Mouse (Mus musculus) midbrain, embryonic 14.5 days (tissue): ENCODE data around the gene Rbms3. TPM values are rescaled to one million over a fixed set of nuclear protein-coding genes. Genes with fewer than 3 reads are reported as not detected.

ENCODE experiments used
- ATAC-seq: fragments of 200-750 bp; cut with Nextera tagmentation; 2 replicates; pipeline ENCODE4 v1.8.0; 2017; ENCODE audit warnings: moderate number of reproducible peaks, moderate library complexity; ENCODE audit not compliant: low FRiP score, low TSS enrichment
- DNase-seq: peaks from one replicate; pipeline ENCODE4 v3.0.0-alpha.2; 2015
- H3K27ac ChIP-seq: fragments of 300-500 bp; sonication (generic); replicated peaks from 2 replicates; pipeline ENCODE4 v1.5.1; 2014; ENCODE audit warnings: mild to moderate bottlenecking, low read depth, low read length, moderate library complexity
- H3K27me3 ChIP-seq: fragments of 300-500 bp; sonication (generic); 2 replicates; pipeline ENCODE4 v1.6.1; 2014; ENCODE audit warnings: low read length, control low read depth, mixed read lengths; ENCODE audit not compliant: control insufficient read depth, insufficient read depth
- H3K36me3 ChIP-seq: fragments of 300-500 bp; sonication (generic); 2 replicates; pipeline ENCODE4 v1.6.1; 2014; ENCODE audit warnings: low read length, control low read depth; ENCODE audit not compliant: control insufficient read depth, insufficient read depth
- H3K4me1 ChIP-seq: fragments of 300-500 bp; sonication (generic); 2 replicates; pipeline ENCODE4 v1.6.1; 2014; ENCODE audit warnings: mild to moderate bottlenecking, antibody characterized with exemption, low read length, control low read depth; ENCODE audit not compliant: control insufficient read depth, insufficient read depth
- H3K4me2 ChIP-seq: fragments of 300-500 bp; sonication (generic); 2 replicates; pipeline ENCODE4 v1.6.1; 2014; ENCODE audit warnings: mild to moderate bottlenecking, low read length, moderate library complexity
- H3K4me3 ChIP-seq: fragments of 300-500 bp; sonication (generic); replicated peaks from 2 replicates; pipeline ENCODE4 v1.5.1; 2014; ENCODE audit warnings: low read depth, low read length
- H3K9ac ChIP-seq: fragments of 300-500 bp; sonication (generic); replicated peaks from 2 replicates; pipeline ENCODE4 v1.6.1; 2014; ENCODE audit warnings: mild to moderate bottlenecking, low read length, moderate library complexity
- H3K9me3 ChIP-seq: fragments of 300-500 bp; sonication (generic); 2 replicates; pipeline ENCODE4 v1.6.1; 2016; ENCODE audit warnings: low read length, control low read depth, mixed read lengths; ENCODE audit not compliant: control insufficient read depth
- WGBS: fragments of 180-500 bp; shearing (Covaris S2); extraction: QIAGEN DNeasy Blood & Tissue Kit; methylation state at CpG from one replicate; pipeline ENCODE4 v1.1.7; 2014; 5-methylcytosine and 5-hydroxymethylcytosine counted together
- polyA plus RNA-seq: library from polyadenylated mRNA; unstranded; fragments of >200 nt; fragmentation: Nextera tagmentation; extraction: Ambion mirVana; gene quantifications from 2 replicates; pipeline ENCODE4 v1.2.1, GENCODE M21; 2014

Gene Rbms3
- polyA plus RNA-seq, 1 experiment from 2014 or later: 58.4 TPM

GRCm38 (mm10) chr9:116748346-116748745, 881.4 kb downstream of the Rbms3 start:
- H3K9ac ChIP-seq: no peak overlapping the region
- WGBS: 33% methylated on average over 4 of the region's 4 CpGs
- ATAC-seq (no peak), DNase-seq (no peak)
- no peak overlapping the region for H3K4me2 ChIP-seq
- H3K4me3 ChIP-seq: no peak overlapping the region
- H3K9me3 ChIP-seq: no peaks in the 10 kb centered on the region
- H3K27me3 ChIP-seq: no peaks in the 10 kb centered on the region
- no peaks in the 10 kb centered on the region for H3K36me3 ChIP-seq
- H3K27ac ChIP-seq: no peak overlapping the region
- no peaks in the 10 kb centered on the region for H3K4me1 ChIP-seq

- ATAC-seq (no peak), DNase-seq (no peak)
- H3K27ac ChIP-seq: no peak overlapping the region
Measured at GRCm38 (mm10) chr9:116746871-116747270, 882.8 kb downstream of the Rbms3 start.

GRCm38 (mm10) chr9:116737786-116738185, 891.9 kb downstream of the Rbms3 start:
- Histone ChIP-seq H3K9me3 (no peaks in the 10 kb centered on the region), H3K4me1 (no peaks in the 10 kb centered on the region), H3K4me2 (no peak overlapping the region), H3K9ac (no peak overlapping the region), H3K27ac (no peak overlapping the region), H3K27me3 (no peaks in the 10 kb centered on the region), H3K4me3 (no peak overlapping the region), H3K36me3 (no peaks in the 10 kb centered on the region)
- no peak for DNase-seq
- ATAC-seq: no peak
- WGBS: 88% methylated on average over 2 of the region's 2 CpGs

More at GRCm38 (mm10) chr9:116746871-116747270, 882.8 kb downstream of the Rbms3 start:
- Histone ChIP-seq H3K4me2 (no peak overlapping the region), H3K9ac (no peak overlapping the region), H3K27me3 (no peaks in the 10 kb centered on the region), H3K9me3 (no peaks in the 10 kb centered on the region), H3K4me3 (no peak overlapping the region), H3K36me3 (no peaks in the 10 kb centered on the region), H3K4me1 (no peaks in the 10 kb centered on the region)
- 87% methylated on average over 3 of the region's 3 CpGs for WGBS

GRCm38 (mm10) chr9:116729172-116729571, 900.5 kb downstream of the Rbms3 start:
- Histone ChIP-seq H3K27ac (no peak overlapping the region), H3K4me3 (no peak overlapping the region), H3K9me3 (no peaks in the 10 kb centered on the region), H3K36me3 (no peaks in the 10 kb centered on the region), H3K9ac (no peak overlapping the region), H3K27me3 (no peaks in the 10 kb centered on the region), H3K4me1 (no peaks in the 10 kb centered on the region), H3K4me2 (no peak overlapping the region)
- WGBS: 80% methylated on average over 6 of the region's 6 CpGs
- DNase-seq (no peak), ATAC-seq (no peak)

GRCm38 (mm10) chr9:116728655-116729054, 901.1 kb downstream of the Rbms3 start:
- Histone ChIP-seq H3K36me3 (no peaks in the 10 kb centered on the region), H3K27ac (no peak overlapping the region), H3K9me3 (no peaks in the 10 kb centered on the region), H3K9ac (no peak overlapping the region), H3K27me3 (no peaks in the 10 kb centered on the region), H3K4me1 (no peaks in the 10 kb centered on the region), H3K4me3 (no peak overlapping the region), H3K4me2 (no peak overlapping the region)
- ATAC-seq: no peak
- 87% methylated on average over 7 of the region's 7 CpGs for WGBS
- DNase-seq: no peak

- Histone ChIP-seq H3K9me3 (no peaks in the 10 kb centered on the region), H3K27ac (no peak overlapping the region), H3K27me3 (no peaks in the 10 kb centered on the region), H3K9ac (no peak overlapping the region), H3K4me2 (no peak overlapping the region), H3K4me1 (no peaks in the 10 kb centered on the region), H3K36me3 (no peaks in the 10 kb centered on the region), H3K4me3 (no peak overlapping the region)
- no peak for DNase-seq
- 85% methylated on average over 3 of the region's 3 CpGs for WGBS
- no peak for ATAC-seq
Measured at GRCm38 (mm10) chr9:116728093-116728492, 901.6 kb downstream of the Rbms3 start.

- Histone ChIP-seq H3K4me2 (no peak overlapping the region), H3K27me3 (no peaks in the 10 kb centered on the region), H3K4me3 (no peak overlapping the region), H3K9ac (no peak overlapping the region), H3K36me3 (no peaks in the 10 kb centered on the region), H3K9me3 (no peaks in the 10 kb centered on the region), H3K27ac (no peak overlapping the region), H3K4me1 (no peaks in the 10 kb centered on the region)
- 88% methylated on average over 5 of the region's 5 CpGs for WGBS
- ATAC-seq: no peak
- no peak for DNase-seq
Measured at GRCm38 (mm10) chr9:116724581-116724980, 905.1 kb downstream of the Rbms3 start.

GRCm38 (mm10) chr9:116703119-116703518, 926.6 kb downstream of the Rbms3 start:
- no peak for ATAC-seq
- H3K4me1 ChIP-seq: no peaks in the 10 kb centered on the region
- no peak overlapping the region for H3K27ac ChIP-seq
- no peak overlapping the region for H3K4me2 ChIP-seq
- H3K9ac ChIP-seq: no peak overlapping the region
- DNase-seq: no peak
- WGBS: 75% methylated on average over 1 of the region's 1 CpGs
- H3K9me3 ChIP-seq: no peaks in the 10 kb centered on the region
- H3K36me3 ChIP-seq: no peaks in the 10 kb centered on the region
- H3K4me3 ChIP-seq: no peak overlapping the region
- H3K27me3 ChIP-seq: no peaks in the 10 kb centered on the region

GRCm38 (mm10) chr9:116702611-116703010, 927.1 kb downstream of the Rbms3 start:
- Histone ChIP-seq H3K4me2 (no peak overlapping the region), H3K27me3 (no peaks in the 10 kb centered on the region), H3K9ac (no peak overlapping the region), H3K4me3 (no peak overlapping the region), H3K4me1 (no peaks in the 10 kb centered on the region), H3K36me3 (no peaks in the 10 kb centered on the region), H3K27ac (no peak overlapping the region), H3K9me3 (no peaks in the 10 kb centered on the region)
- 65% methylated on average over 1 of the region's 1 CpGs for WGBS
- no peak for DNase-seq
- no peak for ATAC-seq
